Mouse (Mus musculus) embryonic facial prominence, embryonic 14.5 days (tissue): ENCODE results near the gene Bpi. TPM values are rescaled to one million over a fixed set of nuclear protein-coding genes. Genes with fewer than 3 reads are reported as not detected.

Source experiments
- ATAC-seq: fragments of 200-750 bp; cut with Nextera tagmentation; 2 replicates; pipeline ENCODE4 v1.8.0; 2017; ENCODE audit warnings: low read depth, moderate number of reproducible peaks, moderate TSS enrichment
- DNase-seq: peaks from one replicate; pipeline ENCODE4 v3.0.0-alpha.2; 2015; ENCODE audit warnings: low spot score
- H3K27ac ChIP-seq: fragments of 300-500 bp; sonication (generic); replicated peaks from 2 replicates; pipeline ENCODE4 v1.5.1; 2014; ENCODE audit warnings: low read depth, mild to moderate bottlenecking, low read length, moderate library complexity
- H3K27me3 ChIP-seq: fragments of 300-500 bp; sonication (generic); replicated peaks from 2 replicates; pipeline ENCODE4 v1.6.1; 2014; ENCODE audit warnings: low read length; ENCODE audit not compliant: control insufficient read depth, insufficient read depth
- H3K36me3 ChIP-seq: fragments of 300-500 bp; sonication (generic); 2 replicates; pipeline ENCODE4 v1.6.1; 2014; ENCODE audit warnings: low read length, mixed read lengths; ENCODE audit not compliant: control insufficient read depth, insufficient read depth
- H3K4me1 ChIP-seq: fragments of 300-500 bp; sonication (generic); 2 replicates; pipeline ENCODE4 v1.6.1; 2014; ENCODE audit warnings: antibody characterized with exemption, low read length; ENCODE audit not compliant: control insufficient read depth, insufficient read depth
- H3K4me2 ChIP-seq: fragments of 300-500 bp; sonication (generic); 2 replicates; pipeline ENCODE4 v1.6.1; 2014; ENCODE audit warnings: low read depth, mild to moderate bottlenecking, low read length, moderate library complexity, mixed read lengths
- H3K4me3 ChIP-seq: fragments of 300-500 bp; sonication (generic); 2 replicates; pipeline ENCODE4 v1.5.1; 2014; ENCODE audit warnings: low read depth, mild to moderate bottlenecking, low read length
- H3K9ac ChIP-seq: fragments of 300-500 bp; sonication (generic); 2 replicates; pipeline ENCODE4 v1.6.1; 2014; ENCODE audit warnings: low read depth, mild to moderate bottlenecking, low read length, moderate library complexity, mixed read lengths
- H3K9me3 ChIP-seq: fragments of 300-500 bp; sonication (generic); 2 replicates; pipeline ENCODE4 v1.6.1; 2016; ENCODE audit warnings: low read length; ENCODE audit not compliant: control insufficient read depth
- WGBS: fragments of 180-500 bp; shearing (Covaris S2); extraction: QIAGEN DNeasy Blood & Tissue Kit; methylation state at CpG from one replicate; pipeline ENCODE4 v1.1.7; 2014; 5-methylcytosine and 5-hydroxymethylcytosine counted together
- polyA plus RNA-seq: library from polyadenylated mRNA; unstranded; fragments of >200 nt; fragmentation: Nextera tagmentation; extraction: Ambion mirVana; gene quantifications from 2 replicates; pipeline ENCODE4 v1.2.1, GENCODE M21; 2014

Gene Bpi
- polyA plus RNA-seq, 1 experiment from 2014 or later, result not detected

DNA sequence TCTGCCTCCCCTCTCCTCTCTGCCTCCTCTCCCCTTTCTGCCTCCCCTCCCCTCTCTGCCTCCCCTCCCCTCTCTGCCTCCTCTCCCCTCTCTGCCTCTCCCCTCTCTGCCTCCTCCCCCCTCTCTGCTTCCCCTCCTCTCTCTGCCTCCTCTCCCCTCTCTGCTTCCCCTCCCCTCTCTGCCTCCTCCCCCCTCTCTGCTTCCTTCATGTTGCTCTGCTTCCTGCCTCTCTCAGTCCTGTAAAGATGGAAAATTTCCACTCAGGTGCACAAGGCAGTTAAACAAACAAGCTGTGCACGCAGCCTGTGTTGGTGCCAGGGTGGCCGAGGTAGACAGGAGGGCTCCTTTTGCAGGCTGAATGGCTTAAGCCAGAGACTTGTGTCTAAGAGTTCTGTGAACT, 15.8 kb downstream of the Bpi start:
- DNase-seq, result peak; percentile 34
- 17% methylated on average over 2 of the region's 2 CpGs for WGBS
- H3K4me2 ChIP-seq, result no peak overlapping the region
- no peaks in the 10 kb centered on the region for H3K4me1 ChIP-seq
- H3K9me3 ChIP-seq, result no peaks in the 10 kb centered on the region
- no peak overlapping the region for H3K27ac ChIP-seq
- H3K27me3 ChIP-seq, result no peaks in the 10 kb centered on the region
- H3K36me3 ChIP-seq, result no peaks in the 10 kb centered on the region
- no peak overlapping the region for H3K4me3 ChIP-seq
- H3K9ac ChIP-seq, result no peak overlapping the region
- ATAC-seq, result no peak

DNA sequence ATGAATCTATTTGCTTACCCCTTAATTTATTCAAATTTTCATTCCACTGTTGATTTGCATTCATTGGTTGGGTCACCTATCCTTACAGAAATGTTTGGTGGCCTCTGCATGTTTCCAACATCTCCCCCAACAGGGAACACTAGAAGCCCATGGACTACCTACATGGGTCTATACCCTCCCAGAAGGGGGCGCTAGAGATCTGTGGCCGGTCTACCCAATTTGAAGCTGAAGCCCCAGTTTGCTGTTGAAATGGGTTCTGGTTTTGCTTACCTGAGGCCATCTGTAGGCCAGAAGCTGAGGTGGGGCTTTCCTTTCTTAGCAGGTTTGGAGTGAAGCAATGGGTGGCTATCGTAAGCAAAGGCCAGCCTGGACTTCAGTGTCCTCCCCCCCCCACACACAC, 17.5 kb downstream of the Bpi start:
- no peak overlapping the region for H3K27ac ChIP-seq
- ATAC-seq, result no peak
- H3K4me2 ChIP-seq, result no peak overlapping the region
- H3K27me3 ChIP-seq, result no peaks in the 10 kb centered on the region
- WGBS, result 96% methylated on average over 3 of the region's 3 CpGs
- H3K4me1 ChIP-seq, result no peaks in the 10 kb centered on the region
- no peak for DNase-seq
- no peak overlapping the region for H3K9ac ChIP-seq
- H3K36me3 ChIP-seq, result no peaks in the 10 kb centered on the region
- H3K9me3 ChIP-seq, result no peaks in the 10 kb centered on the region
- no peak overlapping the region for H3K4me3 ChIP-seq

DNA sequence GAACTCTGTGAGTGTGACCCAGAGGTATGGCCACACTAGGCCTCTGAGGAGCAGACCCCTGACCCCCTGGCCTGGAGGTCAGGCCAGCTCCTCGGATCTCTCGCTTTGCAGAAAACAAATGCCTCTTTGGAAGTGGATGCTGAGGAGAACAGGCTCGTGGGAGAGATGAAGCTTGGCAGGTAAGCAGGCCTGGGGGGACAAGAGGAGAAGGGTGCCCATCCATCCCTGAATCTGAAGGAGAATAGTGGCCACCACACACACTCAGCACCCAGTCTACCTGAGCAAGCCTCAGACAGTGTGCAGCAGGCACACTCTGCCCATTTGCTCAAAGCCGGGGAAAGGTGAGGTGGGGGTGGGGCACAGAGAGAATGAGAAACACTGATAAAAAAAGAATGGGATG, 17.9 kb downstream of the Bpi start:
- H3K9me3 ChIP-seq, result no peaks in the 10 kb centered on the region

DNA sequence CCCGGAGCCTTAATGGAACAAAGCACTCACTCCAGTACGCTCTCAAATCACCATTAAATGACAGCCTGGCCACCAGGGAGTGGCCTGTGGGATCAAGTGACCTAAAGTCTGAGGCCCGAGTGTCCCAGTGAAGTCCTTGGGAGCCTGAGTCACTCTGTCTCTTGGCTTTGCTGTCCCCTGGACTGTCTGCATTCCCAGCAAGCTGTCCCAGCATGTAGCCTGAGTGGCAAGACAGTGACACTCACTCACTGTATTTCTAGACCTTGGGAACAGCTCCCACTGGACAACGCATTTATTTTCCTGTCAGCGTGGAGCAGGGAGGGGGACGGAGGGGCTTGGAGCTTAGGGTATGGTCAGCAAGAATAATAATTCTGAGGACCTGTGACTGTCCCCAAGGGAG, 18.6 kb downstream of the Bpi start:
- Histone ChIP-seq H3K9me3 (no peaks in the 10 kb centered on the region), H3K27ac (no peak overlapping the region), H3K4me3 (no peak overlapping the region), H3K4me2 (no peak overlapping the region), H3K4me1 (no peaks in the 10 kb centered on the region), H3K9ac (no peak overlapping the region), H3K27me3 (no peaks in the 10 kb centered on the region), H3K36me3 (no peaks in the 10 kb centered on the region)
- ATAC-seq, result no peak
- WGBS, result 61% methylated on average over 6 of the region's 6 CpGs
- no peak for DNase-seq

More for the DNA sequence above, 17.9 kb downstream of the Bpi start:
- H3K27me3 ChIP-seq, result no peaks in the 10 kb centered on the region
- no peaks in the 10 kb centered on the region for H3K4me1 ChIP-seq
- no peak for ATAC-seq
- 61% methylated on average over 4 of the region's 4 CpGs for WGBS
- no peak overlapping the region for H3K4me2 ChIP-seq
- no peak overlapping the region for H3K27ac ChIP-seq
- H3K36me3 ChIP-seq, result no peaks in the 10 kb centered on the region
- DNase-seq, result no peak
- H3K9ac ChIP-seq, result no peak overlapping the region
- H3K4me3 ChIP-seq, result no peak overlapping the region

DNA sequence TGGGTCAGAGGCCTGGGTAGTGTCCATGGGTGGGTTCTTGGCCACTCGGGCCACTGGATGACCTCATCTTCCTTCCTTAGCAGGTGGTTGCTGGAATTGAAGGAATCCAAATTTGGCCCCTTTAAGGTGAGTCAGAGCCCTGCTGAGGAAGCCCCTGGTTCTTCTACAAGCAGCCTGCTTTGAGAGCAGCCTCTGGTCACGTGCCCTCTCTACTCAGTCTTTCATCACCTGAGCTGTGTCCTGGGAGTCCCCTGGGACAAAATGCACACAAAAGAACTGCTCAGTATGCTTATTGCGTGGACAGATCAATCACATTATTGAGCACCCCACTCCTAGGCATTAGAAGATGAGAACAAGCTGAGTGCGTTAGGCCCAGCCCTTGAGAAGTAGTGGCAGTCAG, 19.0 kb downstream of the Bpi start:
- H3K27ac ChIP-seq, result no peak overlapping the region
- ATAC-seq (no peak), DNase-seq (no peak)
- no peak overlapping the region for H3K4me3 ChIP-seq
- H3K27me3 ChIP-seq, result no peaks in the 10 kb centered on the region
- no peak overlapping the region for H3K4me2 ChIP-seq
- H3K4me1 ChIP-seq, result no peaks in the 10 kb centered on the region
- no peaks in the 10 kb centered on the region for H3K9me3 ChIP-seq
- 74% methylated on average over 4 of the region's 4 CpGs for WGBS
- H3K9ac ChIP-seq, result no peak overlapping the region
- no peaks in the 10 kb centered on the region for H3K36me3 ChIP-seq

DNA sequence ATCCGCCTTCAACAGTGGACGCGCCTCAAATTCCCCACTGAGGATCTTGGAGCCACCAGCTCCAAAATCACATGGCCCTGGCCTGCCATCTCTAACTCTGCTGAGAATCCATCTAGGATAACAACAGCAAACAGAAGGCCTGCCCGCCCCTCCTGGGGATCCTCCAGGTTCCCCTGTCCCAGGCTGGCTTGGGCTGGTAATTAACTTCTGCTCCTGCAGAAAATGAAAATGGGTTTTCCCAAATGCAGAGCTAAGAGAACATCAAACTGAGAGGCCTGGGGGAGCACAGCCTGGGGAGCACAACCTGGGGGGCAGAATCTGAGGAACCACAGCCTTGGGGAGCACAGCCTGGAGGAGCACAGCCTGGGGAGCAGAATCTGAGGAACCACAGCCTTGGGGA, 21.8 kb downstream of the Bpi start:
- DNase-seq, result no peak
- H3K4me1 ChIP-seq, result no peaks in the 10 kb centered on the region
- H3K27me3 ChIP-seq, result no peaks in the 10 kb centered on the region
- H3K9ac ChIP-seq, result no peak overlapping the region
- no peaks in the 10 kb centered on the region for H3K36me3 ChIP-seq
- H3K27ac ChIP-seq, result no peak overlapping the region
- no peak overlapping the region for H3K4me3 ChIP-seq
- no peaks in the 10 kb centered on the region for H3K9me3 ChIP-seq
- no peak for ATAC-seq
- H3K4me2 ChIP-seq, result no peak overlapping the region
- 97% methylated on average over 4 of the region's 4 CpGs for WGBS

DNA sequence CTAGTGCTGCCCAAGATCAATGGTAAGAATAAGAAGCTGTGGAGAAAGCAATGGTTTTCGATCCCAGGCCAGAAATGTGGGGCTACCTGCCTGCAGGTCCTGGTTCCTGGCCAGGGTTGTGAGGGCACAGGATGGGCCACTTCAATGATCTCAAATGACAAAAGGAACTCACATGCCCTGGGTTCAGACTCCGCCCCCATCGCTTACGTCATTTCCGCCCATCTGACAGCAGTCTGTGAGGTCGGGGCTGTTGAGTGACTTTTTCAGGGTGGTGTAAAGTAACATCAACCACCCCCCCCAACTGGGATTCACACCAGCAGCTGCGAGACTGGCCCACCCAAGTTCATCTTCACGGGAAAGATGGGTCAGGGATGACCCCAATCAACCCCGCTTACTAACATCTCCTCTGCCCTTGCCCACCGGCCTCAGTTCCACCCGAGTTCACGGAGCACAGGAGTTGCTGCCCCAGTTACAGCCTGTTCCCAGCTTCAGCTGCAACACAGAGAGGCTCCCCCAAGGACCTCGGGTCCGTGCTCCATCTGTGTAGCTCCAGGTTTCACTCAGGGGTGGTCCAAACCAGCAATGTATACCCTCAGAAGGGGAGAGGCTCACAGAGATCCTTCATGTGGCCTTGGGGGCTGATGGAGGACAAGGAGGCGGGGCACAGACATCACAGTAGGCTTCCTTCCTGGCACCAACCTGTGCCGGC, 23.8 kb downstream of the Bpi start:
- Histone ChIP-seq H3K4me3 (no peak overlapping the region), H3K27me3 (no peaks in the 10 kb centered on the region), H3K4me1 (no peaks in the 10 kb centered on the region), H3K9me3 (no peaks in the 10 kb centered on the region), H3K9ac (no peak overlapping the region), H3K4me2 (no peak overlapping the region), H3K36me3 (no peaks in the 10 kb centered on the region), H3K27ac (no peak overlapping the region)
- WGBS, result 62% methylated on average over 14 of the region's 16 CpGs
- ATAC-seq (no peak), DNase-seq (no peak)

DNA sequence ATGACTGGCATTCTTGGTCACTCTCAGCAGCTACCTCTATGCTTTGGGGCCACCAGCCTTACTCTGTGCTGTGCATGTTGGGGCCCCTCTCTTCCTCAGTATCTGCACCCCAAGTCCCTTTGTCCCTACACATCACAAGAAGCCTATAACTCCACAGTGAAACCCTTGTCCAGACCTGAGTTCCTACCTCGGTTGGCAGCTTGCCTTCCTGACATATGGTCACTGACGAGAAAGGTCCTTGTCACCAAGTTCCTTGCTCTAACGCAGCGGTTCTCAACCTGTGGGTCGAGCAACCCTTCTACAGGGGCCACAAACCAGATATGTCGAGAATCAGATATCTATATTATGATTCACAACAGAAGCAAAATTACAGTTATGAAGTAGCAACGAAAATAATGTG, 25.2 kb downstream of the Bpi start:
- Histone ChIP-seq H3K4me3 (no peak overlapping the region), H3K27ac (no peak overlapping the region), H3K4me1 (no peaks in the 10 kb centered on the region), H3K9me3 (no peaks in the 10 kb centered on the region), H3K4me2 (no peak overlapping the region), H3K27me3 (no peaks in the 10 kb centered on the region), H3K9ac (no peak overlapping the region), H3K36me3 (no peaks in the 10 kb centered on the region)
- ATAC-seq (no peak), DNase-seq (no peak)
- 83% methylated on average over 7 of the region's 7 CpGs for WGBS

DNA sequence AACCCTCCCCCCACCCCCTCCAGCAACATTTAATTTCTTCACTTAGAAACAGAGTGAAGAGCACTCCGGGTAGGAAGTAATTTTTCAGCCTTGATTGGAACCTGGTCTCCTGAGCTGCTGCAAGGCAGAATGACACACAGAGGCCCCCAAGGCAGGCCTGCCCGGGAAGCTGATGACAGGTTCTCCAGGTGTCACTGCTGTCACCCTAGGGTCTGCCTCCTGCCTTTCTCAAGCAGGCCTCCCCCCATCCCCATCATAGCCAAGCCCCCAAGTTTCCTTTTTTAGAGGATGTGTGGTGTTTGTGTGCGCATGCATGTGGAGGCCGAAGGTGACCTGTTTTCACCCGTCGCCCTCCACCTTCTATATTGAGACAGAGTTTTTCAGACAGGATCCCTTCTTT, 25.9 kb downstream of the Bpi start:
- Histone ChIP-seq H3K4me1 (no peaks in the 10 kb centered on the region), H3K27me3 (no peaks in the 10 kb centered on the region), H3K9ac (no peak overlapping the region), H3K27ac (no peak overlapping the region), H3K4me2 (no peak overlapping the region), H3K36me3 (no peaks in the 10 kb centered on the region), H3K4me3 (no peak overlapping the region), H3K9me3 (no peaks in the 10 kb centered on the region)
- no peak for ATAC-seq
- WGBS, result 70% methylated on average over 6 of the region's 6 CpGs
- no peak for DNase-seq
